In genomic region chr16:90701541-90701940, GRCm38 (mm10) we compare ENCODE assay signal across 28 mouse cellular contexts. TPM values are rescaled to one million over a fixed set of nuclear protein-coding genes. Genes with fewer than 3 reads are reported as not detected.
DNase-seq lines count a peak whose midpoint lies in the region; ATAC-seq and TF ChIP-seq lines count a peak whose summit lies in the region.
"Had no signal": no experiment of that assay in that cellular context is flagged by ENCODE, and none has a peak within 500 bp of the region (broad histone marks: within the 10 kb centered on the region; RNA-seq: fewer than 3 reads in every experiment).

No protein-coding gene starts in this region.

- no peak overlapping the region for H3K9ac ChIP-seq in liver, embryonic 12.5 days
- H3K9ac ChIP-seq: embryonic facial prominence, embryonic 13.5 days; embryonic facial prominence, embryonic 15.5 days; forebrain, embryonic 12.5 days had no signal

- WGBS in liver, embryonic 12.5 days (ENCODE audit: insufficient replicate concordance) = 90% methylated on average over 2 of the region's 2 CpGs
- 98% methylated on average over 2 of the region's 2 CpGs for WGBS in thymus, adult 2 months

- no peak for TF ChIP-seq CTCF in thymus, adult 2 months (IDR thresholded peaks at IDR 0.05; ENCODE audit: borderline replicate concordance, control insufficient read depth, extremely low read depth, insufficient read depth, low read length, poor library complexity)
- TF ChIP-seq CTCF in layer of hippocampus, adult 2 months (conservative IDR thresholded peaks at IDR 0.05) = no peak

- H3K9me3 ChIP-seq in liver, embryonic 12.5 days (replicated peaks) = 0 out of 2 replicates have a peak, but pooled peaks cover 3% of the 10 kb centered on the region
- H3K9me3 ChIP-seq: embryonic facial prominence, embryonic 13.5 days; embryonic facial prominence, embryonic 15.5 days; forebrain, embryonic 10.5 days; forebrain, embryonic 12.5 days had no signal

- no peak overlapping the region for H3K27ac ChIP-seq in liver, embryonic 12.5 days
- H3K27ac ChIP-seq in thymus, adult 2 months (ENCODE audit: control insufficient read depth, insufficient read depth, low read length) = no peak overlapping the region
- no peak overlapping the region for H3K27ac ChIP-seq in layer of hippocampus, adult 2 months
- H3K27ac ChIP-seq: embryonic facial prominence, embryonic 13.5 days; embryonic facial prominence, embryonic 15.5 days; forebrain, embryonic 10.5 days; forebrain, embryonic 12.5 days had no signal

- no peak overlapping the region for H3K4me3 ChIP-seq in liver, embryonic 12.5 days
- no peak overlapping the region for H3K4me3 ChIP-seq in thymus, adult 2 months (ENCODE audit: control insufficient read depth, insufficient read depth, low read length)
- H3K4me3 ChIP-seq in layer of hippocampus, adult 2 months = no peak overlapping the region
- H3K4me3 ChIP-seq: embryonic facial prominence, embryonic 13.5 days; embryonic facial prominence, embryonic 15.5 days; erythroblast, embryonic 14.5 days; forebrain, embryonic 10.5 days; forebrain, embryonic 12.5 days had no signal

- TF ChIP-seq POLR2A in thymus, adult 2 months (IDR thresholded peaks at IDR 0.05; ENCODE audit: control insufficient read depth, extremely low read depth, insufficient read depth, low read length, poor library complexity) = no peak

- H3K4me1 ChIP-seq in liver, embryonic 12.5 days = 0 out of 2 replicates have a peak, but pooled peaks cover 3% of the 10 kb centered on the region
- H3K4me1 ChIP-seq in thymus, adult 2 months (replicated peaks; ENCODE audit: control insufficient read depth, insufficient read depth, low read length) = no peaks in the 10 kb centered on the region
- H3K4me1 ChIP-seq: embryonic facial prominence, embryonic 13.5 days; embryonic facial prominence, embryonic 15.5 days had no signal

- H3K36me3 ChIP-seq in liver, embryonic 12.5 days = no peaks in the 10 kb centered on the region
- no peaks in the 10 kb centered on the region for H3K36me3 ChIP-seq in thymus, adult 2 months (ENCODE audit: control insufficient read depth, insufficient read depth, low read length)
- H3K36me3 ChIP-seq: embryonic facial prominence, embryonic 13.5 days; embryonic facial prominence, embryonic 15.5 days; forebrain, embryonic 10.5 days; forebrain, embryonic 12.5 days had no signal

- 0 out of 2 replicates have a peak, but pooled peaks have one; percentile 30 for ATAC-seq in liver, embryonic 12.5 days
- ATAC-seq in megakaryocyte-erythroid progenitor cell, adult 5-6 weeks (replicated peaks; ENCODE audit: low FRiP score, low TSS enrichment, poor library complexity, severe bottlenecking) = no peak
- ATAC-seq: activated CD4-positive, CD25-positive, alpha-beta regulatory T cell, adult 4 months; forebrain, embryonic 14.5 days; forebrain, embryonic 16.5 days had no signal

- no peak for DNase-seq in liver
- DNase-seq in A20 (ENCODE audit: low read depth, low spot score) = peak; percentile 26
- peak; percentile 68 for DNase-seq in ES-CJ7 (ENCODE audit: low read depth, low spot score)
- DNase-seq in WW6 (ENCODE audit: low read depth, low spot score) = peak; percentile 31
- no peak for DNase-seq in thymus, adult 2 months
- no peak for DNase-seq in layer of hippocampus, adult 2 months (ENCODE audit: low spot score in 2 of 2)
- DNase-seq: adrenal gland, adult 2 months; adrenal gland, postnatal 10 days; adrenal gland, postnatal 25 days; cerebellum, adult 11 months; cerebellum, adult 18-20 months; cerebellum, adult 8-10 months; cerebellum, adult 9-11 months; cerebellum, postnatal 36 days; embryo, embryonic 11 days had no signal

- H3K4me2 ChIP-seq in liver, embryonic 12.5 days = no peak overlapping the region
- H3K4me2 ChIP-seq: embryonic facial prominence, embryonic 13.5 days; embryonic facial prominence, embryonic 15.5 days; forebrain, embryonic 12.5 days had no signal

- no peaks in the 10 kb centered on the region for H3K27me3 ChIP-seq in liver, embryonic 12.5 days (replicated peaks)
- H3K27me3 ChIP-seq in thymus, adult 2 months (ENCODE audit: control insufficient read depth, insufficient read depth, low read length) = no peaks in the 10 kb centered on the region
- H3K27me3 ChIP-seq: embryonic facial prominence, embryonic 13.5 days; embryonic facial prominence, embryonic 15.5 days; forebrain, embryonic 12.5 days had no signal

RNA-seq across cellular contexts. Expression of gene Mis18a, which starts 25.7 kb away (rescaled TPM):
- 55.9 and 58.8 TPM in 2 replicates for polyA plus RNA-seq in liver, embryonic 12.5 days (2016; fragmentation: Nextera tagmentation; extraction: Ambion mirVana)
- total RNA-seq in megakaryocyte-erythroid progenitor cell, adult 5-6 weeks (2014; fragmentation: Nextera tagmentation) = 29.4 and 52.1 TPM in 2 replicates
- 34.1 and 43.1 TPM in 2 replicates for total RNA-seq in megakaryocyte-erythroid progenitor cell, adult 5-6 weeks (2017)
- 44.7 and 46.3 TPM in 2 replicates for polyA plus RNA-seq in thymus, adult 2 months (2012; rRNA removed)
- total RNA-seq in layer of hippocampus, adult 2 months (2021) = 1 to 10 TPM; 7.7 to 9.0 TPM

RNA-seq across cellular contexts. Expression of gene Mrap, which starts 36.5 kb away (rescaled TPM):
- 68.2 and 69.9 TPM in 2 replicates for polyA plus RNA-seq in liver, embryonic 12.5 days (2016; fragmentation: Nextera tagmentation; extraction: Ambion mirVana)
- not detected in 2 replicates for total RNA-seq in megakaryocyte-erythroid progenitor cell, adult 5-6 weeks (2014; fragmentation: Nextera tagmentation)
- total RNA-seq in megakaryocyte-erythroid progenitor cell, adult 5-6 weeks (2017) = not detected in 2 replicates
- polyA plus RNA-seq in thymus, adult 2 months (2012; rRNA removed) = 39.0 and 41.1 TPM in 2 replicates
- under 1 TPM in 1 of 2 experiments, not detected in 1; 0.37 TPM for total RNA-seq in layer of hippocampus, adult 2 months (2021)
- total RNA-seq: common myeloid progenitor, adult 5-6 weeks; ES-E14 had no signal
- polyA plus RNA-seq: activated CD4-positive, CD25-positive, alpha-beta regulatory T cell, adult 4 months; C2C12; embryonic facial prominence, embryonic 13.5 days; forebrain, embryonic 12.5 days; forebrain, embryonic 16.5 days had no signal

Comparison
In these comparisons a context has a peak if more than half of its experiments do, and no peak if none do; other contexts are left out.
1. DNase-seq: peak in A20 (single experiment), ES-CJ7 (single experiment) and WW6 (single experiment); none in liver (single experiment), thymus, adult 2 months (single experiment) and layer of hippocampus, adult 2 months (0 of 2).